Mouse (Mus musculus) cerebellum, adult 2 months (tissue): ENCODE data around the gene Fez1.

Experiments used
- CTCF ChIP-seq: fragments of 200-500 bp; IDR thresholded peaks from 2 replicates; pipeline ENCODE4 v1.5.1; 2011; ENCODE audit warnings: low read depth, mild to moderate bottlenecking, control low read depth, low read length, moderate library complexity, borderline replicate concordance; ENCODE audit not compliant: insufficient read depth
- POLR2A ChIP-seq: fragments of 200-500 bp; IDR thresholded peaks from 2 replicates; pipeline ENCODE4 v1.6.1; 2011; ENCODE audit warnings: low read length, control low read depth, borderline replicate concordance; ENCODE audit not compliant: insufficient read depth

DNA sequence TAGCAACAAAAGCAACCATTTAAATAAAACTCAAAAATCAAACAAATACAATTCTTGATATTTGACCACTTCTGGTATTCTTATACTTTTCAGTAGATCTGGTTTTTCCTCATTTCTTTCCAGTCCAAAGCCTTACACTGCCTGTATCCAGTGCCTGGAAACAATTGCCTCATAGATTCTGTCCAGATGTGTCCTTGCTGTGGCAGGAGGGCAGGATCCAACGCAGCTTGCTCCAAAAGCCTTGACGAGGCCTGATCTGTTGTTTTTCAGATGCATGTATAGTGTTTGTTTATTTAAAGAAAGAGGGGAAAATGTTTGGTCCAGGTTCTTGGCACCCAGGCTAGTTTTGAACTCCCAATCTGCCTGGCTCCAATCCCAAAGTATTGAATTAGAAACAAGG is 34.7 kb downstream of the Fez1 start:
- TF ChIP-seq POLR2A: no peak
- TF ChIP-seq CTCF: no peak
